Mouse (Mus musculus): ENCODE measurements around the gene Tob1.

The Tob1 gene

DNA sequence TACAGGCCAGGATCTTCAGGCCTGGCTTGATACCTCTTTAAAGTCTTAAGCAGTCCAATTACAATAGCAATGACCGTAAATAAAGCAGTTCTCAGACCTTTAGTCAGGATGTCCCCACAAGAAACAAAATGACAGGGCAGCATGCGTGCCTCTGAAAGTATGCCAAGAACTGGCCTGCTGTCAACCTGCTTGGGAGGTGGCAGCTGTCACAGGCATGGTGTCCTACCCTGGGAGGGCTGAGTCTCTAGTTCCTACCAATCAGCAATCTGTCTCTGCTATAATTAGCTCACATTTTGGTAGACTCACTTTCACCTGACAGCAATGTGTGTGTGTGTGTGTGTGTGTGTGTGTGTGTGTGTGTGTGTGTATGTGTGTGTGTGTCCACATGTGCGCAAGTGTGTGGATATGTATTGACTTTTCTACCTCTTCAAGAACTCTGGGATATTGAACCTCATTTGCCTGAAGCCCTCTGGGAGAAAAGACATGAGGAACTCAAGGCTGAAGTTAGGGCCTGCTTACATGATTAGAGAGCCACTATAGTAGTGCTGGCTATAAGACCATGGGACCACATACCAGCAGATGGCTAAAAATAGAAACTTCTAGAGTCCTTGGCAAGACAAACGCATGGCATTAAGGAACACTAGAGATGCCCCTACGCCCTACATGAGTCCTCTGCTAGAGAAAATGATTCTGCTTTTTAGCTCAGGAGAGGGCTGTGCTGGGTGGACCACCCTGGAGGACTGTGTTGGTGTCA lies 18.1 kb downstream of the Tob1 start:
- DNase-seq (ENCODE audit: low read depth, low spot score), result no peak

DNA sequence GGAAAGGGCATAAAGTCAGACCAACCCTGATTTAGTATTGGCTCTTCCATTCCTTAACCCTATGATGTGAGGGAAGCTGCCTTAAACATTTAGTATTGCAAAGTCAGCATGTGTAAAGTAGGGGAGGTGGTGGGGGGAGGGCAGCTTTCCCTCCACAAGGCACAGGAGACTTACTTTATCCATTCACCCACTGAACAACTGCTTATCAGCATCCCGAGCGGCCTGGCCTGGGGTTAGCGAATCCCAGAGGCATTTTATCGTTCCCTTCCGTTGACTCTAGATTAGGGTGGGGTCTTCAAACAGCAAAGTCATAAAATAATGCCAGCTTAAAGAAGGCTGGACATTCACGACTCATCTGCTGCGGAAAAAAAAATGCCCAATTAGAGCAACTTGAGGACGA lies 19.0 kb downstream of the Tob1 start:
- no peak for DNase-seq (ENCODE audit: low read depth, low spot score)

DNA sequence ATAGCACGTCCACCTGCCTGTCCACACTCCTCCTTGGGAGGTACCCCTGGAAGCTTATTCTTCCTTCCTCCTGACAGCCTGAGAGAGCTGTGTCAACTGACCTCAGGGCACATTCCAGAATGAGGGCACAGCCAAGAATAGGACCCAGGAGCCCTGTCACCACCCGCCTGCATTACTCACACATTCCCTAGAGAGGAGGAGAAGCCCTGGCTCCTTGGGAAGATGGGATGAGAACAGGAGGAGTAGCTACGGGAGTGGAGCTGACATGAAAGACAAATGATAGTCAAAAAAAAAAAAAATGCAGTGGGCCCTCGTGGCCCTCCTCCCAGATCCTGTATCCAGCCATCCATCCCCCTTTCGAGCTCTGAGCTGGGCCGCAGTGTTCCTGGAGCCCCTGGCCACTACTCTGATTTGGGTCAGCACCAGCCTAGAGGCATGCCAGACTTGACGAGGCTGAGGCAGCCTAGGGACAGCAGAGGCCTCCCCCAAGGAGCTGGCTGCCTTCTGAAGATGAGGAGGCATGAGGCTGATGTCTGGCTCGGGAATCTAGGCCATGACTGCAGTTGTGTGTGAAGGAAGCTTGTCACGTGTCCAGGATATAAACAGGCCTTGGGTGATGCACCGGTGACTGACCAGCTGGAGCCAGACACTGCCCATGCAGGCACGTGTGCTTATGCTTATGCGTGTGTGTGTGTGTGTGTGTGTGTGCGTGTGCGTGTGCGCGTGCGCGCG lies 20.7 kb downstream of the Tob1 start:
- peak; percentile 82 for DNase-seq (ENCODE audit: low read depth, low spot score)

DNA sequence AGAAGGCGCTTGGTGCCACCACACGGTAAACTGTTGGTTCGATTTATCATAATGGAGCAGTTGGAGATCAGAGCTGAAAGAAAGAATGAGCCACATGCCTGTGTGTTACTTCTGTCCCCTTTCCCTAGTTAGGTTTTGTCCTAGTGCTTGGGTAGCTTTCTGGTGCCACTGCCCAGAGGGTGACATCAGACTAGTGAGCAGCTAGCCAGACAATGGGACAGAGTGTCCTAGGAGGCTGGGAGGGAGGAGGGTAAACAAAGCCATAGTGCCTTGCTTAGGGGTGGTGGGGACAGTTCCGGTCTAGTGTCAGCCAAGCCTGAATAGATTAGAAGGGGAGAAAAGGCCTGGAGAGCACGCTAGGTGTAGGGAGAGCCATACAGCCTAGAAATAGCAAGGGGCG lies 22.2 kb downstream of the Tob1 start:
- DNase-seq (ENCODE audit: low read depth, low spot score), result no peak

DNA sequence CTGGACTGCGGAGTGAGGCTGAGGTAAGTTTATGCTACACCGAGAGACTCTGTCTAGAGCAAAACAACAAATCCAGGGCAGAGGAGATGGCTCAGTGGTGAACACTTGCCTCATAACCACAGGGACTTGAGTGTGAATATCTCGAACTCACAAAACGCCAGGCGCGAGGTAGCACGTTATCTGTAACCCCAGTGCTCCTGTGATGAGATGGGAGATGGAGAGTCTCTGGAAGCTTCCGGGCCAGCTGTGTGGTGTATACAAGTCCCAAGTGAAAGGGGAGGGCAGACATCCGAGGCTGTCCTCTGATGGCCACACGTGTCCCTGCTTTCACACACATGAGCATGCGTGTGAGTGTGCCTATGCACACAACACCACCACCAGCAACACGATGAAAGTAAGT lies 23.1 kb downstream of the Tob1 start:
- no peak for DNase-seq (ENCODE audit: low read depth, low spot score)

DNA sequence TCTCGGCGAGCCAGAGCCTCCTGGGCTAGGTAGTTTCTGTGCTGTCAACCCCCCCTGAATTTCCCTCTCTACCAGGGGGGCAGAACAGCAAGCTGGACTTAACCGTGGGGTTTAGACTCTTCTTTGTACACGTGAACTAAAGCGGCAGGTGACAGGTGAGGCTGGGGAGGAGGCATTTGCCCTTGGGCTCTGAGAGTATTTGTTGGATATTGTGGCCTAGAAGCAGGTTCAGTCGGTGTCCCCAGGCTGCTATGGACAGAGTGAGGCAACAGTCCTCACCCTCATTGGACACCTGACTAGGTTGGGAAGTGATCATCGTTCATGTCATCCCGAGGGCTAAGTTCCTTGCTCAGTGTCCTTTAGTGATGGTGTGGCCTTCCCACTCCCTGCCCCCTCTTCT lies 23.6 kb downstream of the Tob1 start:
- no peak for DNase-seq (ENCODE audit: low read depth, low spot score)

DNA sequence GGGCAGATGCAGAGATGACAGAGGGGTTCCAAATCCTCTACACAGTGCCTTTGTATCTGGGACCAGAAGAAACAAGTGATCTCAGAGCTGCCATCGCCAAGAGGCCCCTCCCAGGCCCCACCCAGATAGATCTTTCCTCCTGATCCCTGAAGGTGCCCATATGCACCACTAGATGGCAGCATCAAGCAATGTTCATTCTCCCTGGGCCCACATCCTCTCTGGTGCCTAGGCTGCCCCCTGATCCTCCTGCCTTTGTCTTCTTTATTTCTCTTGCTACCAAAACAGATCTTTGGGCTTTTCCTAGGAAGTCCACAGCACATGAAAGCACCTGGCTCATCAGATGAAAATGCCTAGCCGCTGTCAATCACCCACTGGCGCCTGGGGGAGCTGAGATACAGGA lies 24.8 kb downstream of the Tob1 start:
- DNase-seq (ENCODE audit: low read depth, low spot score), result peak; percentile 95

DNA sequence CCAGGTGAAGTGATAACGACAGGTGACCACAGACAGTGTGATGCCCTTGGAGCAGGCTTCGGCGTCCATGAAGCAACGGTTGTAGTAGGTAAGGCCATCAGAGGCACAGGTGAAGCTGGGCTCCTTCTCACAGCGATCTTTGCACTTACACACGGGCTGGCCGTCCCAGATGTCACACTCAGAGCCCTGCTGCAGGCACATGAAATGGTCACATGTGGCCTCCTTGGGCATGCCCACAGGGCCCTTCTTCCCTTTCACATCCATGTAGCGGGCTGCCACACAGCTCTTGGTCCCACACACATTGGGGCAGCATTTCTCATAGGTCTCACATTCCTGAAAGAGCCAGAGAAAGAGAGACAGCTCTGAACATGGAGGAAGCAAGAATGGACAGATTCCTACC lies 27.5 kb downstream of the Tob1 start:
- DNase-seq (ENCODE audit: low read depth, low spot score), result no peak

DNA sequence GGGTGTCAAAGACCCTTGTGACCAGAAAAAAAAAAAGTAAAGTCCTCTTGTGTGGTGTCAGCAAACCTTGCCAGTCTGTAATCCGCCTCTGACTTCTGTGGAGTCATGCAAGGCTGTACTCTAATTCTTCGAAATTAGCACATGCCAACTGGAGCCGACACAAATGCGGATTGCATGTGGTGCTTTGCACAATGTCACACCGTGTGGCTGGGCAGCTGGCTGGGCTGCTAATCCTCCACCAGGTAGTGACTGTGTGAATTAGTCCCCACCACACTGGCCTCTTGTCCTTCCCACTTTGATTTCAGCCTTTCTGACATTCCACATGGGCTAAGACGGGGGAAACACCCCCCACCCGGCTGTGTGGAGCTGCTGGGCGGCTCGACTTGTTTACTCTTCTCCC lies 28.5 kb downstream of the Tob1 start:
- no peak for DNase-seq (ENCODE audit: low read depth, low spot score)

DNA sequence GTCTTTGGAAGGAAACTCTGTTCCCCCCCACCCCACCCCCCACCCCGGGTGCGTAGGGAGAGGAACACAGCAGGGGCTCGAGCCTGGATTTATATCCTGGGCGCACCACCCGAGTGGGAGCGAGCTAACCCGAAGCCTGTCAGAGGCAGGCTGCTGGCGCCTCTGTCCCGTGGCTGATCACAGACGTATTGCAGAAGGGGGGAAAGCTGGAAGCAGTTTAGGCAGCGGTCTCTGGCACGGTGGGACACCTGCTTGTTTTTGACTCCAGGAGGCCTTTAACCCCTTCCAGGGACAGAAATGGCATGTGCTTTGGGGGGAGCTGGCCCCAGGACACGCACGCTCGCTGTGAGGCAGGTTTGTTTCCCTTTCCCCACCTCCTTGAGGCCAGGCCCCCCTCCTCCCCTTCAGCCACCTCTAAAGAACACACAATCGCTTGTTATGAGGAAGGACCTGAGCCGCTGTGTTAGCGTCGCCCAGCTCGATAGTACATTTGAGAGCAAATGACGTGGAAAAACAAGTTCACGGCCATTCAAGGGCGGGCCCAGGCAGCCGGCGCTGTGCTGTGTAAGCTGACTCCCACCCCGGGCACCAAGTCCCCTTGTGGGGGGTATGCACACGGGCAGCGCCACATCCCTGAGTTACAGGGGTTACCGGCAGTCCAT lies 31.6 kb downstream of the Tob1 start:
- no peak for DNase-seq (ENCODE audit: low read depth, low spot score)

DNA sequence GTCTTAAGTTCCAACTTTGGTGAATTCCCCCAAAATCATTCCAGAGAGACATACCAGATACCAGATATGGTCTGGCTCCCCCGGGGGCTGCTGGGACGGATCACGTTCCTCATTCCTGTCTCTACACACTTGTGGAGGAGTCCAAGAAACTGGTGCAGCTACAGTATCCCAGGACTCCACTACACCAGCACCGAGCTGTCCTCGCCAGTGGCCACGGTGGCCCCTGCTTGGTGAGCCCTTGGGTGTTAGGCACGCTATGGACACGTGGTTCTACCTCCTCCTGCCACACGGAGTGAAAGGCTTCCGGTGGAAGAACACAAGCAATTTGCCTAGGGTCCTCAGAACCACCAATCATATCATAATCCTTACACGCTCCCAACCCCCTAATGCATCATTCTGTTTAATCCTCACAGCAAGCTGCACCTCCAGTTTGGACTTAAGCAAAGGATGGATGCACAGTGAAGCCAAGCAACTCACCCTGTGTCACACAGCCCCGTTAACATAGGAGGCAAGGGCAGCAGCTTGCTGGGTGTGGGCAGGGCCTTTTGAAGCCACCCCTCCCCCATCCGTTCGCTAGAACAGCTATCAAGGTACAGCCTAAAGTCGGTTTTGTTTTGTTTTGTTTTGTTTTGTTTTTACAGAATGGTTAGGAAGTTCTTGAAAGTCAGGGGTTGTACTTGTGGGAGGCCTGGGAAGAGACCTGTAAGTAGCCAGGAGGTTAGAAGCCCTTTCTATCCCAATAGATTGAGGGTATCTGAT lies 32.3 kb downstream of the Tob1 start:
- no peak for DNase-seq (ENCODE audit: low read depth, low spot score)

DNA sequence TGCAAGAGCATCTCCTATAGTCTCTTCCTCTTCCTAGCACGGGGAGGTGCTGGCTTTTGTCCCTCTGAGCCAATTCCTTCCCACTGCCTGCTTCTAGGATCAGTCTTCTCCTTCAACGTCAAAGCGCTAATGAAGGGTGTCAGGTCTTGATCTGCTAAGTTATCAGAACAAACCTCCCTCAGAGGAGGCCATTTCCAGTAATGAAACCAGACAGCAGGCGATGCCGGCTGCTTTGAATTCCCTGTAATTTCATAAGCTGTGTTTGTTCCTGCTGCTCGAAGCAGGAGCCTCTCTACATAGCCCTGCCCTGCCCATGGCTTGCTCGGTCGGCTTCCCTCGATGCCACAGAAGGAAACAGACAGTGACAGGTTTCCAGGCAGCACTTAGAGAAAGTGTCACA lies 33.1 kb downstream of the Tob1 start:
- no peak for DNase-seq (ENCODE audit: low read depth, low spot score)

DNA sequence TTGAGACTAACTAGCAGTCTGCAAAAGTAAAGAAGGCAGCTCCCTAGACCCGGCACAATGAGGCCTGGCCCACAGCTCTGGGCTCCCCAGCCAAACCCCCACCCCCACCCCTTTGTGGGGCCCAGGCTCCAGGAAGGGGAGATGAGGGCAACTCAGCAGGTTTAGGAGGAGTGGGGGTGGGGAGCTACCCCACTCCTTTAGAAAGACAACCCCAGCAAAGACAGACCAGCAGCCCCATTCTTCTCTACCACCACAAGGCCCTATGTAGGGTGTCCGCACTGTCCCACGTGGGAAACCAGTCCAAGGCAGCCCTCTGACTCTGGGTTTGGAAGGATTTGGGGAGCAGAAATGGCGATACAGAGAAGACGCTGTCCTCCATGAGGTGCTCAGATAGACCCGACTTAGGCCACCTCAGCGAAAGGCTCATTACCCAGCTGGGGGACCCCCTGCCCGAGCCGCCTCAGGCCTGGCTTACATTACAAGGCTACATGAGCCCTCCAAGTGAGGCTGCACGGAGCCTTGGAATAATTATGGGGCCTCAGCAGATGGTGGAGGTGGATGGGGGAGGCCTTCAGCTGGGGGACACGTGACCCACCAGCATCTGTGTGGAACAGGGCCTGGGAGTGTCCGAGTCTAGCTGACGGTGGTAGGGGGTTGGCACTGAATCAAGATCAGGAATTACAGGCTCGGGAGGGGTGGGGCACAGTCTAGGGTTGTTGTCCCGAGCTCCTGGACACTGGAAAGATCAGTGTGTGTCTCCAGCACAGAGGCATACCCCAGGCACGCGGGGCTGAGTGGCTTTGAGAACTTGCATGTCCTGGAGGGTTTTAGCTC lies 34.9 kb downstream of the Tob1 start, which contains the start of gene Wfikkn2:
Wfikkn2 (minus strand) TSS at position 51 of the 834 bp plus-strand sequence.
- no peak for DNase-seq (ENCODE audit: low read depth, low spot score)

DNA sequence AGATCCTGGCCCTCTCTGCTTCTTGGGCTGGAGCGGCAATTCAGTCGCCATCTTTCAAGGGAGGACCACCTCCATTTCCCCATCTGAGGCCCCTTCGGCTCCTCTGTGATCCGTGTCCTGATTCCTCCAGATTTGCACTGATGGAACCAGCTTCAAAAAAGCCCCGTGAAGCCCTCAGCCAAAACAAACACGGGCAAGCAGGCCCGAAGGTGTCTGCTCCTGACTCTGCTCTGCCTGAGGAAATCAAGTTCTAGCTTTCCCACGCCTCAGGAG lies 35.5 kb downstream of the Tob1 start:
- no peak for DNase-seq (ENCODE audit: low read depth, low spot score)

DNA sequence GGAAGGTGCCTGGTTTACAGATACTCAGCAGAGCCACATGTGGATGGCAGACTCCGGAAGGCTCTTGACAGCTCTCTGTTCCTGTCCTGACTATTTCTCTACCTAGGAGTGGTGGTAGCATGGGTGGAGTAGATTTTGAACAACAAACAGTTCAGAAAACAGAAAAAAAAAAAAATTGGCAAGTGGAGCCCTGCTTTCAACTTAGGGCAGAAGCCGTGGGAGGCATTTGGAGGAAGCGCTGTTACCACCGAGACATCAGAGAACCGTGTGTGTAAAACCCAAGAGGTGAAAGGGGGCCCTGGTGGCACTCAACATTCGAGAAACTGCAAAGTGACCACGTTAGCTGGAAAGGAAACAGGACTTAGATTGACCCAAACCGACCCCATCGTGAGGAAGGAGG lies 41.9 kb downstream of the Tob1 start:
- DNase-seq (ENCODE audit: low read depth, low spot score), result no peak

DNA sequence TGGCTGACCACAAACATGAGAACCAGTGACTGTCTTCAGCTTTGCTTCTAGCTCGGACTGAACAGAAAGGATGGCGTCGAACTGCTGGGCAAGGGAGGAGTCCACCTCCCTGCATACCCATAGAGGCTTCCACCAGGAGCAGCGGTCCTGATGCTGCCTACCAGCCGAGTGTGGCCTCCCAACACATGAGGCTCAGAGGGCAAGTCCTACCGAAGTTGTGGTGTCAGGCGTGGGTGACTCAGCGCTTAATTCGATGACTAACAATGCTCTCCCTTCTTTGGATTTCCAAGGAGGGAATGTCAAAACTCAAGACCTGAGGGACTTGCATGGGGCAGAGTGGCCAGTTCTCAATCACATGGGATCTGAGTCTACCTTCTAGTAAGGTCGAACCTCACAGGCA lies 42.4 kb downstream of the Tob1 start:
- peak; percentile 93 for DNase-seq (ENCODE audit: low read depth, low spot score)

DNA sequence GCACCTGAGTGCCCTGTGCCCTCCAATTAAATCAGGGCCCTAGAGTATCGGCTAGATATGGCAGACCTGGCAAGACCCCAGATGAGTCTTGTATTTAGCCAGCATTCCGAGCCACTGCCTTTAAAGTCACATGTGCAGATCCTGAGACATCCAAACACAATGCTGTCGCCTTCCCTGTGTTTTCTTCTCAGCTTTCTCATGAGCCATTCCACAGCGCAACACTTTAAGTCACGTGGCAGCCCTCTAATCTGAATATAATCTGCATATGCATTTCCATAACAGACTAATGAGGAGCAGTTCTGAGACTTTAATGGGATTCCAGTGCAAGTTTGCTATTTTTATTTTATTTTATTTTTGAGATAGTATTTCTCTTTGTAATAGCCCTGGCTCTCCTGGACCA lies 44.5 kb downstream of the Tob1 start:
- DNase-seq (ENCODE audit: low read depth, low spot score), result no peak

DNA sequence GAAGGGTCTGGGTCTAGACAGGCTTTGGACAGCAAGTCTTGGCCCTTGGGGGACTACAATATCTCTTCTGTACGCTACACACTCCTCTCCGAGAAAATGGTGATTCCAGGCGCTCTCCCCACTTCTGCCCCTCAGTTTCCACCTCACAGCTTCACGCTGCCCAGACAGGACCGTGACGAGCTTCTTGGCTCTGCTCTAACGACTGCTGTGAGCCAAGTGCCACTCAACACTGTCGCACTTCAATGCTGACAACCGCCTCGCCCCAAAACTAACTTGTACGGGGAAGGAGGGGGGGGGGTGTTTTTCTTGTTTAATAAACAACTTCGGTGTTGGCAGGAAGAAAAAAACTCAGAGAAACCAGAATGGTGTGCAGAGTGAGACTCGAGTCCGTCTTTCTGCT lies 46.7 kb downstream of the Tob1 start:
- no peak for DNase-seq (ENCODE audit: low read depth, low spot score)

DNA sequence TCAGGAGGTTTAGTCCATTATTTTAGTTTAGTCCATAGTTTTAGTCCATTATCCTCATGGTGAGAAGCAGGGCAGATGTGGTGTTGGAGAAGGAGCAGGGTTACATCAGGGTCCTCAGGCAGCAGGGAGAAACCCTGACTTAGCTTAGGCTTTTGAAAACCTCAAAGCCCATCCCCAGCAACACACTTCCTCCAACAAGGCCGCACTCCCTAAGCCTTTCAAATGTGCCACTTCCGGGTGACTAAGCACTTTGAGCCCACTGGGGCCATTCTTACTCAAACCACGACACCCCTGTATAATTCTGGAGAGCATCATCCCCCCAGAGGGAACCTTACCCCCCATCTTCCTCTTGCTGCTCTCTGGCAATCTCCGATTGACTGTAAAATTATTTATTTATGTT lies 48.6 kb downstream of the Tob1 start:
- no peak for DNase-seq (ENCODE audit: low read depth, low spot score)

DNA sequence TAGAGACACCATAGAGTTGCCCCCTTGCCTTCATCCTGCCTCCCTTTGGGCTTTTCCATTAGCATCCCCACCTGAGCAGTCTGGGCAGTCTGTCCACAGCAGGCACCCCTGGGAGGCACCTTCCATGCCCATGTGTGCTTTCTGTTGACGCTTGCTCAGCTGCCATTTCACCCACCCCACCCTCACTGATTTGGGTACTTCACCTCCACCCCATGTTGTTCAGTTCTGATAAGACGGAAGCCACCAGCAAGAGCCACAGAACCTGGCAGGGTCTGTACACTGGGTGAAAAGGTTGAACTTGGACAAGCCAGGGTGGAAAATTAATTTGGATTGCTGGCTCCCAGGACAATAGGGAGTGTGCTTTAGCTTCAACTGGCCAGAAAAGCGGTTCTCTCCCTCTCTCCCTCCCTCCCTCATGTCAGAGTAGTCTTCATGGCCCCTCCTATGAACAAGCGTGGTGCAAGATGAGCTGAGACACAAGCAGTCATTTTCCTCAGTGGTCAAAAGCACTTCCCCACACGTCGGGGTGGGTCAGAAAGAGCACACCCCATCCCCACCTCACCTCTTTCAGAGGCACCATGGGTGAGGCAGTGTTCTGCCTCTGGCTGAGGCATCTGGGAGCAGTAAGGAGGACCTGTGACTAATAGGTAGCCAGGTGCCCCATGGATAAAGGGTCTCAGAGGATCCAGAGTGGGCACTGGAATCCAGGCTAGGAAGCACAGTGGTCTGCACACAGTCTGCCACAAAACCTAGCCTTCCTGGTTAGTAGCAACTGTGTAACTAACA lies 50.5 kb downstream of the Tob1 start:
- no peak for DNase-seq (ENCODE audit: low read depth, low spot score)

All from 3T3-L1 (cell line).